ENCODE assay signal across 9 mouse cellular contexts in genomic region chr1:149856720-149857119, GRCm38 (mm10).
DNase-seq lines count a peak whose midpoint lies in the region; ATAC-seq and TF ChIP-seq lines count a peak whose summit lies in the region.
"Had no signal": no experiment of that assay in that cellular context is flagged by ENCODE, and none has a peak within 500 bp of the region (broad histone marks: within the 10 kb centered on the region; RNA-seq: fewer than 3 reads in every experiment).

No protein-coding gene starts in this region.

- DNase-seq in hindbrain, embryonic 11.5 days (ENCODE audit: low spot score): peak; percentile 70
- DNase-seq in hindbrain, embryonic 14.5 days (ENCODE audit: low spot score): no peak
- peak; percentile 75 for DNase-seq in adrenal gland, postnatal 25 days
- peak; percentile 41 to 72 for DNase-seq in frontal cortex, postnatal 10 days (ENCODE audit: low spot score in 2 of 2)
- peak; percentile 68 for DNase-seq in kidney, postnatal 0 days (ENCODE audit: low spot score)
- DNase-seq in liver, embryonic 13.5 days: peak; percentile 15
- DNase-seq in ovary, postnatal 36 days (ENCODE audit: low spot score): peak; percentile 53
- DNase-seq in thymus, postnatal 36 days: peak; percentile 26 to 27

- peak; percentile 77 for TF ChIP-seq CTCF in kidney, postnatal 0 days (IDR thresholded peaks at IDR 0.05; ENCODE audit: low read depth)

- H3K4me3 ChIP-seq in hindbrain, embryonic 11.5 days (ENCODE audit: low read depth, low read length): no peak overlapping the region
- no peak overlapping the region for H3K4me3 ChIP-seq in hindbrain, embryonic 14.5 days (replicated peaks; ENCODE audit: low read length)
- H3K4me3 ChIP-seq in kidney, postnatal 0 days (replicated peaks; ENCODE audit: low read depth, low read length): no peak overlapping the region
- H3K4me3 ChIP-seq in liver, embryonic 13.5 days (replicated peaks): no peak overlapping the region
- H3K4me3 ChIP-seq: embryonic facial prominence, embryonic 13.5 days had no signal

- no peak overlapping the region for H3K9ac ChIP-seq in hindbrain, embryonic 11.5 days (ENCODE audit: low read depth, low read length)
- no peak overlapping the region for H3K9ac ChIP-seq in hindbrain, embryonic 14.5 days
- H3K9ac ChIP-seq in kidney, postnatal 0 days (ENCODE audit: low read depth, low read length): no peak overlapping the region
- H3K9ac ChIP-seq in liver, embryonic 13.5 days: no peak overlapping the region
- H3K9ac ChIP-seq: embryonic facial prominence, embryonic 13.5 days had no signal

- H3K27me3 ChIP-seq in hindbrain, embryonic 11.5 days (ENCODE audit: control insufficient read depth, insufficient read depth, low read length): no peaks in the 10 kb centered on the region
- no peaks in the 10 kb centered on the region for H3K27me3 ChIP-seq in hindbrain, embryonic 14.5 days (ENCODE audit: control insufficient read depth, insufficient read depth, low read length)
- no peaks in the 10 kb centered on the region for H3K27me3 ChIP-seq in kidney, postnatal 0 days (ENCODE audit: insufficient read depth, low read length)
- no peaks in the 10 kb centered on the region for H3K27me3 ChIP-seq in liver, embryonic 13.5 days
- H3K27me3 ChIP-seq: embryonic facial prominence, embryonic 13.5 days had no signal

- WGBS in hindbrain, embryonic 11.5 days: 26% methylated on average over 9 of the region's 9 CpGs
- WGBS in hindbrain, embryonic 14.5 days: 20% methylated on average over 9 of the region's 9 CpGs
- WGBS in kidney, postnatal 0 days: 39% methylated on average over 9 of the region's 9 CpGs
- 30% methylated on average over 9 of the region's 9 CpGs for WGBS in liver, embryonic 13.5 days (ENCODE audit: insufficient replicate concordance)

- ATAC-seq in hindbrain, embryonic 11.5 days (ENCODE audit: low FRiP score): 0 out of 2 replicates have a peak, but pooled peaks have one; percentile 57
- no peak for ATAC-seq in hindbrain, embryonic 14.5 days (ENCODE audit: low FRiP score)
- peak; percentile 67; the same call in 1 of the 2 replicates for ATAC-seq in kidney, postnatal 0 days (replicated peaks; ENCODE audit: low FRiP score, low read depth)
- no peak for ATAC-seq in liver, embryonic 13.5 days (ENCODE audit: low read depth)

- no peaks in the 10 kb centered on the region for H3K9me3 ChIP-seq in hindbrain, embryonic 11.5 days (ENCODE audit: control insufficient read depth, low read length)
- H3K9me3 ChIP-seq in hindbrain, embryonic 14.5 days (ENCODE audit: control insufficient read depth, low read length): no peaks in the 10 kb centered on the region
- no peaks in the 10 kb centered on the region for H3K9me3 ChIP-seq in kidney, postnatal 0 days (replicated peaks; ENCODE audit: low read length)
- H3K9me3 ChIP-seq in liver, embryonic 13.5 days (replicated peaks): no peaks in the 10 kb centered on the region
- H3K9me3 ChIP-seq: embryonic facial prominence, embryonic 13.5 days had no signal

- H3K4me1 ChIP-seq in hindbrain, embryonic 11.5 days (replicated peaks; ENCODE audit: control insufficient read depth, insufficient read depth, low read length): no peaks in the 10 kb centered on the region
- H3K4me1 ChIP-seq in hindbrain, embryonic 14.5 days (replicated peaks; ENCODE audit: control insufficient read depth, insufficient read depth, low read length): no peaks in the 10 kb centered on the region
- H3K4me1 ChIP-seq in kidney, postnatal 0 days (replicated peaks; ENCODE audit: insufficient read depth, low read length): no peaks in the 10 kb centered on the region
- no peaks in the 10 kb centered on the region for H3K4me1 ChIP-seq in liver, embryonic 13.5 days (replicated peaks)
- H3K4me1 ChIP-seq: embryonic facial prominence, embryonic 13.5 days had no signal

- no peak overlapping the region for H3K4me2 ChIP-seq in hindbrain, embryonic 11.5 days (replicated peaks; ENCODE audit: low read depth, low read length)
- no peak overlapping the region for H3K4me2 ChIP-seq in hindbrain, embryonic 14.5 days (replicated peaks)
- H3K4me2 ChIP-seq in kidney, postnatal 0 days (ENCODE audit: low read length): no peak overlapping the region
- no peak overlapping the region for H3K4me2 ChIP-seq in liver, embryonic 13.5 days
- H3K4me2 ChIP-seq: embryonic facial prominence, embryonic 13.5 days had no signal

- H3K27ac ChIP-seq in hindbrain, embryonic 11.5 days (ENCODE audit: low read depth, low read length): no peak overlapping the region
- no peak overlapping the region for H3K27ac ChIP-seq in hindbrain, embryonic 14.5 days
- no peak overlapping the region for H3K27ac ChIP-seq in kidney, postnatal 0 days
- H3K27ac ChIP-seq in liver, embryonic 13.5 days: no peak overlapping the region
- H3K27ac ChIP-seq: embryonic facial prominence, embryonic 13.5 days had no signal

- H3K36me3 ChIP-seq in hindbrain, embryonic 11.5 days (ENCODE audit: control insufficient read depth, insufficient read depth, low read length): no peaks in the 10 kb centered on the region
- H3K36me3 ChIP-seq in hindbrain, embryonic 14.5 days (replicated peaks; ENCODE audit: control insufficient read depth, insufficient read depth): no peaks in the 10 kb centered on the region
- 0 out of 2 replicates have a peak, but pooled peaks cover 2% of the 10 kb centered on the region for H3K36me3 ChIP-seq in kidney, postnatal 0 days (ENCODE audit: insufficient read depth, low read length)
- H3K36me3 ChIP-seq in liver, embryonic 13.5 days: no peaks in the 10 kb centered on the region
- H3K36me3 ChIP-seq: embryonic facial prominence, embryonic 13.5 days had no signal

Comparison
In these comparisons a context has a peak if more than half of its experiments do, and no peak if none do; other contexts are left out.
1. ATAC-seq: peak in hindbrain, embryonic 11.5 days (single experiment) and kidney, postnatal 0 days (single experiment); none in hindbrain, embryonic 14.5 days (single experiment) and liver, embryonic 13.5 days (single experiment).